Mouse (Mus musculus): ENCODE results near the gene Iqsec1.

GRCm38 (mm10) chr6:90709929-90710777 lies 278.3 kb downstream of the Iqsec1 start:
- TF ChIP-seq CTCF (conservative IDR thresholded peaks at IDR 0.05; ENCODE audit: low read length) (no peak), POU5F1 (IDR thresholded peaks at IDR 0.05; ENCODE audit: borderline replicate concordance, low read length) (no peak)
